Mouse (Mus musculus) Patski (cell line): Measurements from ENCODE around the gene Fam198b. TPM values are rescaled to one million over a fixed set of nuclear protein-coding genes. Genes with fewer than 3 reads are reported as not detected.
A peak's percentile ranks its signal among the peaks of the same experiment; 100 is the strongest.

Source experiments
- ATAC-seq: fragments of 100-300 bp; one replicate; pipeline ENCODE4 v1.8.0; 2021
- CTCF ChIA-PET: fragments of 350-600 bp; sonication (Branson Sonifier 250); formaldehyde crosslinking; loops from one replicate; lab custom pipeline; 2022; ENCODE audit warnings: inconsistent platforms; lab: Charles Lee
- POLR2A ChIA-PET: fragments of 350-600 bp; sonication (Branson Sonifier 250); formaldehyde crosslinking; loops from one replicate; lab custom pipeline; 2022; ENCODE audit warnings: antibody characterized with exemption, inconsistent platforms; lab: Charles Lee
- DNase-seq: peaks from one replicate; pipeline ENCODE4 v3.0.0-alpha.2; 2011; ENCODE audit warnings: low read depth, low spot score
- H3K27me3 ChIP-seq: fragments of 371-371 bp; one replicate; pipeline ENCODE4 v1.5.1; 2021
- CTCF ChIP-seq: fragments of 100-300 bp; IDR thresholded peaks from one replicate; pipeline ENCODE4 v1.5.1; 2021
- in situ Hi-C: fragments of 300-500 bp; cut with MboI; formaldehyde crosslinking; loops from 3 replicates; pipeline ENCODE4 v1.11.1; 2018; ENCODE audit warnings: low pct_unique_long_range_greater_than_20kb, mixed read lengths
- polyA plus RNA-seq: library from polyadenylated mRNA; unstranded; gene quantifications from one replicate; pipeline ENCODE4 v1.2.3, GENCODE M21; 2021

Fam198b gene
- polyA plus RNA-seq, 1 experiment from 2014 or later, result 16.7 TPM

DNA sequence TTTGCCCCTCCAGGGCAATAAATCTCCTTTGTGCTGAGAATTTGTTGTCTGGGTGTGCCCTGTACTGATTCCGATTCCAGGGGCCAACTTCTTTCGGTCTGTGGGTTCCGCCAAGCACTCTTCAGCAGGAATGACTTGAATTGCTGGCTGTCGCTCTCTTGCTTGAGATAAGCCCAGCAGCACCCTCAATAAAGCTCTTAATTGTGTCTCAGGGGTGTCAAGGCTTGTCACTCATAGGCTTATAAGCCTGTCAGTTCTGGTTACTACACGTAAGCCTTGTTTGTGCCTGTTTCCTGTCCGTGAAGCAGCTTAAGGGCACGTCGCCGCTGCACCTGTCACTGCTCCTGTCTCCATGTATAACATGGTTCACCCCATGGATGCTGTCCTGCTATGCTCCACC is 5.1 kb upstream of the Fam198b start:
- ChIA-PET POLR2A (interaction anchor here (0.9 to 1.2 kb wide), 2 partner anchors 10 to 22 kb away, joined by 3 read pairs; no protein-coding TSS in a partner anchor), CTCF (interaction anchor here (1.1 to 10.6 kb wide), 8 partner anchors 11 to 179 kb away, joined by 3 to 210 read pairs (median 7); partner anchors contain the start of gene Tmem144)
- no peaks in the 10 kb centered on the region for H3K27me3 ChIP-seq
- DNase-seq (no peak), ATAC-seq (no peak)
- in situ Hi-C loops, result no loop called here
- TF ChIP-seq CTCF, result no peak

DNA sequence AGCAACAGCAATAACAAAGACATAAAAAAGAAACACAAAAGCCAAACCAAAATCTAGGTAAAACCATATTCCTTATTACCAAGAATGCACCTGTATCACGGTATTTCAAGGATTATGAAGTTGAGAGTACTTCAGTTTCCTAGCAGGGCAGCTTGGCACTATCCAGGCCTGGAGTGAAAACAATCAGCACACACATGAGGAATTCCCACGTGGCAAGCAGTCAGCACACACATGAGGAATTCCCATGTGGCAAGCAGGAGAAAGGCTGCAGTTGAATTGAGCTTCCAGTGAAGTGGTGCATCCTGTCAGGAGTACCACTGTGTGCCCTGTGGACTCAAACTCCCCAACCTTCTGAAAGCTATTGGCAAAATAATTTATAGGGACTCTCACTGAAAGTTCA is 2.7 kb upstream of the Fam198b start:
- H3K27me3 ChIP-seq, result no peaks in the 10 kb centered on the region
- in situ Hi-C loops, result loop anchor here (5.0 kb wide), 1 partner anchor 181 kb away; no protein-coding TSS in a partner anchor
- no peak for TF ChIP-seq CTCF
- ATAC-seq (no peak), DNase-seq (no peak)
- CTCF ChIA-PET, result interaction anchor here (1.2 to 10.6 kb wide), 7 partner anchors 12 to 176 kb away, joined by 3 to 210 read pairs (median 6); partner anchors contain the start of gene Tmem144
- POLR2A ChIA-PET, result interaction anchor here (0.5 to 1.0 kb wide), 2 partner anchors 179 to 201 kb away, joined by 3 to 5 read pairs; no protein-coding TSS in a partner anchor

DNA sequence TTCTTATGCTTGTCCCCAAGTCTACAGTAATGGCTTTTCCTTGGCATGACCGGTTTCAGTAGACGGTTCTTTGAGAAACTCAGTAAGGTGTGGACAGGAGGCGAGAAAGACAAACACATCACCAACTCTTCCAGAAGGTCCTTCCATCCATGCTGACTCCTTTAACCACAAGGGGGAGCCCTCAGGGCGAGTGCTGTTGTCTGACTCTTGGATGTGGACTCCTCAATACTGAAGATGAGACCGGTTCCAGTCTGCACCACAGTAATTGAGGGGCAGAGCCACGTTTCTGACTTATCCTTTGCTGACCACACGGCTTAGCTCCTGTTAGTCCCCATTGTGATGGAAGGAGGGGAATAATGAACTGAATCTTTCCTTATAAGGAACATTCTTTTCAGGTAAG is 1.2 kb upstream of the Fam198b start:
- in situ Hi-C loops, result loop anchor here (5.0 kb wide), 1 partner anchor 179 kb away; no protein-coding TSS in a partner anchor
- ChIA-PET CTCF (interaction anchor here (0.7 to 10.6 kb wide), 20 partner anchors 8 to 185 kb away, joined by 3 to 210 read pairs (median 4); partner anchors contain the start of gene Tmem144), POLR2A (no interaction called here)
- DNase-seq (no peak), ATAC-seq (peak; percentile 48)
- no peaks in the 10 kb centered on the region for H3K27me3 ChIP-seq
- peak; percentile 92 for TF ChIP-seq CTCF

DNA sequence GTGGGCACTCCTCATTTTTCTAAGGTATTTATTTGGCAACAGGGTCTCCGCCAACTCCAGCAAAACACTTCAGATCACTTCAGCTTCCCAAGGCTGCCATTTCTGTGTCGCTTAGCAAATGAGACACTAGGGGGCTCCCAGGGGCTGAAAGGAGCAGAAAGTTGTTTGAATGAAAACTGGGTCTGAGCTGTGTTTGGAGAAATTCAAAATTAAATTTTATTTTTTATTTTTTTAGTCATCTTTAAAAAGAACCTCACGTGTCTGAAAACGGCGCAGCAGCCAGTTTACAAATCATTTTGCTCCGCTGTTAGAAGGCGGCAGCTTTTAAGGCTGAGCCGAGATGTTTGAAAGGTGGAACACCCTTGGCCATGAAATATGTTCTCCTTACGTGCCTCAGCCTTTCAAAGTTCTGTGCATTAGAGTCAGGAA is 442 bp downstream of the Fam198b start:
- CTCF ChIA-PET, result interaction anchor here (0.6 to 10.6 kb wide), 34 partner anchors 10 to 1591 kb away, joined by 3 to 210 read pairs (median 4); partner anchors contain the start of gene Tmem144

DNA sequence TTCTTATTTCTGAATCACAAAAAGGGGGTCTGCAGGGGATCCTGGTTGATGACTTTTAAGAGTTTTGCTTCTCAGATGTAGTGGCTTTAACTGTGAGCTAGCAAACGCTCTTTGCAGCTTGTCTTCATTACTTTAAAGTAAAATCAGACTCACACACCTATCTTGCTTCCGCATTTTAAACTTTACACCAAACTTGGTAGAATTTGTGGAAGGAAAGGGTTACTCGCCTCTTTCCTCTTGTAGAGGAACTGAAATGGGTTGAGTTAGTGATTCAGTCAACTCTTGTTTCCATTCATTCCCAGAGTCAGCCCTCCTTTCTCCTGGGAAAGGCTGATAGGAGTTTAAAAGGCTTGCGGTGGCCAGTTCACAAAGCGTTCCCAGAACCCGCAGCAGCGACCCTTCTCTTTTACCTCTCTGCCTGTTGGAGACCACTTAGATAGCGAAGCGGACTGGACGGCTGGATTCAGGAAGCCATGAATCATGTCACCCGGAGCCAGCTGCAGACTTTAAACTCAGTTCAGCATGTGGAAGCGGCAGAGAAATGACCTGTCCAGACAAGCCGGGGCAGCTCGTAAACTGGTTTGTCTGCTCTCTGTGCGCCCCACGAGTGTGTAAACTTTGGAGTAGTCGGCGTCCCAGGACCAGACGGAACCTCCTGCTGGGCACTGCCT is 1.5 kb downstream of the Fam198b start:
- H3K27me3 ChIP-seq, result no peaks in the 10 kb centered on the region
- ChIA-PET CTCF (interaction anchor here (1.0 to 10.6 kb wide), 19 partner anchors 9 to 192 kb away, joined by 3 to 210 read pairs (median 5); partner anchors contain the start of gene Tmem144), POLR2A (interaction anchor here (0.7 to 1.4 kb wide), 2 partner anchors 12 to 504 kb away, joined by 3 to 7 read pairs; no protein-coding TSS in a partner anchor)
- in situ Hi-C loops, result no loop called here
- TF ChIP-seq CTCF, result no peak
- DNase-seq (no peak), ATAC-seq (peak; percentile 31)

More for the DNA sequence above, 442 bp downstream of the Fam198b start:
- in situ Hi-C loops, result loop anchor here (5.0 kb wide), 1 partner anchor 178 kb away; no protein-coding TSS in a partner anchor
- POLR2A ChIA-PET, result interaction anchor here (0.6 to 1.4 kb wide), 5 partner anchors 13 to 177 kb away, joined by 3 to 10 read pairs (median 5); no protein-coding TSS in a partner anchor
- H3K27me3 ChIP-seq, result no peaks in the 10 kb centered on the region
- ATAC-seq, result no peak
- DNase-seq, result no peak
- TF ChIP-seq CTCF, result peak; percentile 98

DNA sequence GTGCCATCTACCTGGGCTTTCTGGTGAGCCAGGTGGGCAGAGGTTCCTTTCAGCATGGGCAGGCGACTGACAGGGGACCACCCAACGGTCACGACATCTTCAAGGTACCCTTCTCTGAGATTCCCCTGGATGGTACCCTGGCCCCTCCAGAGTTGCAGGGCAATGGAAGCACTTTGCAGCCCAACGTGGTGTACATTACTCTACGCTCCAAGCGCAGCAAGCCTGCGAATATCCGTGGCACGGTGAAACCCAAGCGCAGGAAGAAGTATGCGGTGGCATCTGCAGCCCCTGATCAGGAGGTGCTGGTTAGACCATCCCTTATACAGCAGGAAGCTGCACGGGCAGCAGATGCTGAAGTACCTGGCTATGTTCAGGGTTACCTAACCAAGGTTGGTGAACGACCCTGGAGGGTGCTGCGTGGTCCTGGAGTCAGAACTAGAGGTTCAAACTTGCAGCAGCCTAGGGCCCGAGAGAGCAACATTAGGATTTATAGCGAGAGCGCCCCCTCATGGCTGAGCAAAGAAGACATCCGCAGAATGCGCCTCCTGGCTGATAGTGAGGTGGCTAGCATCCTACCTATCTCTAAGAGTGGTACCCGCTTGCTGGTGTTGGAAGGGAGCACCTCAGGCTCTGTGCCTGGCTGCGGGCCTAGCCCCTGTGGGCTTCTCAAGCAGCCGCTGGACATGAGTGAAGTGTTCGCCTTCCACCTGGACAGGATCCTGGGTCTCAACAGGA is 2.2 kb downstream of the Fam198b start:
- DNase-seq (no peak), ATAC-seq (peak; percentile 12)
- TF ChIP-seq CTCF, result peak; percentile 76
- in situ Hi-C loops, result no loop called here
- H3K27me3 ChIP-seq, result no peaks in the 10 kb centered on the region
- CTCF ChIA-PET, result interaction anchor here (0.7 to 10.6 kb wide), 8 partner anchors 8 to 171 kb away, joined by 3 to 210 read pairs (median 4); no protein-coding TSS in a partner anchor
- POLR2A ChIA-PET, result no interaction called here

DNA sequence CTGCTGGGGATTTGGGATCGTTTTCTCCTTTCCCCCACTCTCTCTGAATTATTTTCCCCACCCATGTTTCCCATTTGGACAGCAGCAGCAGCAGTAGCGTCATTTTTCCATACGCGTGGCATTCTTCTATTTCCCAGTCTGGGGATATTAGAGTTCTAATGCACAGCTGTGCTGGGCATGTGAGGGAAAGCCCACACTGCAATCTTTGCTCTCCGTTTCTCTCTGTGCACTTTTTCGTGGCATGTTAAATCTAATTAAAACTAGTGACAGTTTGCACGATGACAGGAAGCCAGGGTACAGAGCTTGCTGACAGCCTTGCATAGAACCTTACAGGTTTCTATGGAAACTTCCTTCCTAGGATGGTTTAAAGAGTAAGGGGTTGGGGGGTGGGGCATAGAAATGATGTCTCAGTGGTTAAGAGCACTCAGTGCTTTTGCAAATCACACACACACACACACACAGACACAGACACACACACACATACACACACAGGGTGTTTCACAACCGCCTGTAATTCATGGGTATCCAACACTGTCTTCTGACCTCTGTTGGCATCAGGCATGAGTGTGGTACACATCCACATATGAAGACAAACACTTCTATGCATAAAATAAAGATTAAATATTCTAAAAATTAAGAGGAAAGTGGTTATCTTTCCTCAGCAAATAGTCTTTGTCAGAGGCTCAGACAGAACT is 3.0 kb downstream of the Fam198b start:
- TF ChIP-seq CTCF, result no peak
- ATAC-seq, result no peak
- no peaks in the 10 kb centered on the region for H3K27me3 ChIP-seq
- CTCF ChIA-PET, result interaction anchor here (0.7 to 10.6 kb wide), 9 partner anchors 8 to 171 kb away, joined by 3 to 210 read pairs (median 4); no protein-coding TSS in a partner anchor
- no peak for DNase-seq
- in situ Hi-C loops, result no loop called here
- POLR2A ChIA-PET, result no interaction called here

DNA sequence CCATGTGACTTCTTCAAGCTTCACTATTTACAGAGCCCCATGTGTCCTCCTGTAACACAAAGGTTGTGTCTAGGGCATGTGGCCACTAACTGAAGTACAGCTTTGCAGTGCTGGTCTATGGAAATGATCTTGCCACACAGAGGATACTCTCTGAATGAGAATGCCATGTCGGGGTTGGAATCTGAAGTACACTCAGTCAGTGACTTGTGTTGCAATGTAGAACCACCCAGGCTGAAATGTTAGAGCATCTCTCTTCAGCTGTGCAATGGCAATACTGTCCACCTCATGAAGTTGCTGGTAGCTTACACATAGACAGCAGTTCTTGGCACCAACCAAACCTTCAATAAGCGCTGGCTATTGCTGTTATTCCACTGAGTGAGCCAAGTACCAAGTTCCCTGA is 3.6 kb downstream of the Fam198b start:
- in situ Hi-C loops, result no loop called here
- ChIA-PET POLR2A (no interaction called here), CTCF (interaction anchor here (1.0 to 10.6 kb wide), 8 partner anchors 9 to 170 kb away, joined by 3 to 210 read pairs (median 4); no protein-coding TSS in a partner anchor)
- no peaks in the 10 kb centered on the region for H3K27me3 ChIP-seq
- TF ChIP-seq CTCF, result no peak
- no peak for DNase-seq
- ATAC-seq, result peak; percentile 29
